Mouse (Mus musculus) cerebellum, adult (tissue): ENCODE data around the gene Snrnp35.
"Not testable (repeated sequence)": the region's sequence is repeated elsewhere in the genome, so short reads cannot be mapped to it uniquely, and the experiment has no call there.

Experiments
- ATAC-seq: cut with Nextera tagmentation; 2 replicates; pipeline ENCODE4 v1.9.2; 2017; ENCODE audit warnings: mild to moderate bottlenecking, moderate library complexity, mixed read lengths; ENCODE audit not compliant: insufficient number of reproducible peaks, low FRiP score, low TSS enrichment

Gene Snrnp35

DNA sequence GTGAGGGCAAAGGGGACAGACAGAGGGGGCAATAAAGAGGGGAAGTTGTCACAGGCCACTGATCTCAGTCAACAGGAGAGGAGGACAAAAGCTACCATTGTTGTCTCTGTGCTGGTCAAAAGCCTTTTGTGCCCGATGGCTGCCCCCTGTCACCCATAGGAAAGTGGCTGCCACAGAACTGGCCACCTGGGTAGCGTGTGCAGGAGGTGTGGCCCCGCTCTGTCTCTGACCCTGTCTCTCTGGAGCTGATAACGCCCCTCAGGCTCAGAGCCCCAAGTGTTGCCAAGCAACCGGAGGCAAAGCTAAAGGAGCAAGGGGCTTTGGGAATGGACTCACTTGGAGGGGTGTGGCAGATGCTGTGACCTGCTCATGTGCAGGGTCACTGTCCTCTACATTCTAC, 16.1 kb downstream of the Snrnp35 start:
- ATAC-seq, result no peak

DNA sequence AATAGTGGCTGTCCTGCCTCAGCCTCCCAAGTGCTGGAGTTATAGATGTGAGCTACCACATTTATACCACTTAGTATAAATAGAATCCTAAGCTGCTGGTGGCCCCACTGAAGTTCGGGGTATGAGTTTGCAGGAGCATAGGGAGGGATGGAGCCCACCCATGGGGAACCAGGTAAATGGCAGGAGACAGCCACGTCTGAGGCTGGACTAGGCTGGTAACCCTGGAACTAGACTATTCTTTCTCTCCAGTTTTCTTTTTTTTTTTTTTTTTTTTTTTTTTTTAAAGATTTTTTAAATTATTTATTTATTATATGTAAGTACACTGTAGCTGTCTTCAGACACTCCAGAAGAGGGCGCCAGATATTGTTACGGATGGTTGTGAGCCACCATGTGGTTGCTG, 17.1 kb downstream of the Snrnp35 start:
- ATAC-seq, result not testable (repeated sequence)

DNA sequence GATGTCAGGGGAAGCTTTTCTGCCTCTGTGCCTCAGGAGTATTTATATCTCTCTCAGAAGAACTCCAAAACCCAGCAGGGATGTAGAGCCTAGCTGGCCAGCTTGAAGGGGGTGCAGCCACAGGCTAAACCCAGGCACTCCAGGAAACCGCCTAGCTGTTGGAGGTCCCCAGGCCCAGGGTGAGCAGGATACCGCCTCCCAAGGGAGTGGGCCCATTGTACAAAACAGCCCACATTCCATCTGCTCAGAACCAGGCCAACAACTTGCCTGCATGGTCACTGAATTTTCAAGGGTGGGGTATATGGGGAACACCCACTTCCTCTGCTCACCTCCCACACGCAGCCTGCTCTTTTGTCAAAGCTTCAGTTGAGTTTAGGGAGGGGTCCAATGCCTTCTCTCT, 17.6 kb downstream of the Snrnp35 start:
- no peak for ATAC-seq

DNA sequence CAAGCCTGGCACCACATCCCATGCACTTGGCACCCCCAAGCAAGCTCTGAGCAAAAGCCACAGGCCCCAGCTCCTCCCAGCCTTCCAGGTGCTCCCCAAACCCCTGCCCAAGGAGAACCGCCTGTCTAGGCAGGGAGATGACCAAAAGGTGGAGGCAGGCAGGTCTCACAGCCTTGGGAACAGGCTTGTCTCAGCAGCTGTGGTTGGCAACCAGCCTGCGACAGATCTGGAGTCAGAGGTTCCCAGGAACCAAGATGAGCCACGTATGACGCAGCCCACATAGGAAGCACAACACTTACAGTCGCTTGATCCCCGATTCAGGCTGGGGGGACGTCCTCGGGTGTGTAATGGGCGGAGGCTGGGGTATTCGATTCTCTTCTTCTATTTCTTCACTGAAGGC, 18.6 kb downstream of the Snrnp35 start:
- no peak for ATAC-seq

DNA sequence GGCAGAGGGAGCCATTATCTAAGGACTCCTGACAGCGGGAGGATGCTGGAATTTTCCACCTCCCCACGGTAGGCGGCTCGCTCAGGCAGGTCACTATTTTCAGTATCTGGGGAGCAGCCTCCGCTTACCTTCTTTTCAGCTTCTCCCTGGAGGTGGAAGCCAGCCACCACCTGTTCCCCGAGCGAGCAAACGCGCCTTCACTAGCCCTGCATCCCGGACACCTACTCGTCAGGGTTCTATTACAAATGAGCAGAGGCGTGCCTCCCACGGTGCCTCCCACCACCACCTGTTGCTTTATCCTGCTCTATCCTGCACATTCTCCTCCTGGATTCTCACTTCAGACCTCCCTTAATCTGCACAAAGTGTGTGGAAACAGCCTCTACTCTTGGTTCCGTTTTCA, 20.8 kb downstream of the Snrnp35 start:
- no peak for ATAC-seq

DNA sequence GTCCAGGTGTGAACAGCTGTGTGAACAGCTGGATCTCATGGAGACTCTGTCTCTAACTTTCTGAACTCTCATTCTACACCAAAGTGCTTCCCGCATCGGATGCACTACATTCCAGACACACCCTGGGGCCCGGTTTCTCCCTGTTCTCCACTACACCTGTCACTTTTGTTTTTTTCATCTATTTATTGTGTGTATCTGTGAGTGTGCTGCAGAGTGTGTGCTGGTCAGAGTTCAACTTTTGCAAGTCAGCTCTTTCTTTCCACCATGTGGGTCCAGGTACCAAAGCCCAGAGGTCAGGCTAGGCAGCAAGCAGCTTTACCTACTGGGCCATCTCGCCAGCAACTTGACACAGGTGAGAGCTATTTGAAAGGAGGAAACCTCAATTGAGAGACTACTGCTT, 22.3 kb downstream of the Snrnp35 start:
- ATAC-seq, result no peak

DNA sequence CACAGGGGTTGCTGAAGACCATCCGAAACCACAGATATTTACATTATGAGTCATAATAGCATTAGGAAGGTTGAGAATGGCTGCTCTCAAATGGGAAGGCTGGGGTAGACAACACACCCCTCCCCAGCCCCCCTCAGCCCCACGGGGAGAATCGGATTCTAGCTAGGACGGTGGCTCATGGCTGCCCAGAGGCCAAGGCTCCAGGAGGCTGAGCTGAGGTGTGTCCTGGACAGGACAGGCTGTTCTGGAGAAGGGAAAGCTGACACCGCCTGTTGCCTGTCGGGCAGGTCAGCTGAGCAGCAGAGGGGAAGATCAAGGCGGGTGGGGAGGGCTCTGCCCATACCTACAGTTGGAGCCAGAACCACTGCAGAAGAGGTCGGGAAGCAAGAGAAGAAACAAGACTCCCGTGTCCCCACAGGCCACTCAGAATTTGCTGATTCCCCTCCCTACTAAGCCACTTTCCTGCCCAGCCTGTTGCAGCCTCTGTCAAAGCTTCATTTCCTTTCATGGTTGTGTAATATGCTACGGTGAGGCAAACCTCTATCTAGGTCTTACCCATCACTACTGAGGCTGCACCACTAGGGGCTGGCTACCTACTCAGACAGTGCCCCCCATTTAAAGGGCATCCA, 23.9 kb downstream of the Snrnp35 start:
- ATAC-seq, result no peak

DNA sequence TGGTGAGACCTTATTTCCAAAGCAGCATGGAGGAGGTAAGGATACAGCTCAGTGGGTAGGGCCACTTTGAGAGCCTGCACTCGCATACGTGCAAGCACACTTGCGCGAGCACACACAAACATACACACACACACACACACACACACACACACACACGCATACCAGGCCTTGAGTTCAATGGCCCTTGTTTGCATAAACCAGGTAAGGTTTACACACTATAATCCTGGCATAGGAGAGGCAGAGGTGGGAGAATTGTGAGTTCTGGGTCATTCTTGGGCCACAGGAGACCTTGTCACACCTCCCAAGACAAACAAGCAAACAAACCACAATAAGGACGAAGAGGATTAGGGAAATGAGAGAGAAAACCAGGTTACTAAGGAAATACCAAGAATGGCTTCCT, 26.3 kb downstream of the Snrnp35 start:
- no peak for ATAC-seq

DNA sequence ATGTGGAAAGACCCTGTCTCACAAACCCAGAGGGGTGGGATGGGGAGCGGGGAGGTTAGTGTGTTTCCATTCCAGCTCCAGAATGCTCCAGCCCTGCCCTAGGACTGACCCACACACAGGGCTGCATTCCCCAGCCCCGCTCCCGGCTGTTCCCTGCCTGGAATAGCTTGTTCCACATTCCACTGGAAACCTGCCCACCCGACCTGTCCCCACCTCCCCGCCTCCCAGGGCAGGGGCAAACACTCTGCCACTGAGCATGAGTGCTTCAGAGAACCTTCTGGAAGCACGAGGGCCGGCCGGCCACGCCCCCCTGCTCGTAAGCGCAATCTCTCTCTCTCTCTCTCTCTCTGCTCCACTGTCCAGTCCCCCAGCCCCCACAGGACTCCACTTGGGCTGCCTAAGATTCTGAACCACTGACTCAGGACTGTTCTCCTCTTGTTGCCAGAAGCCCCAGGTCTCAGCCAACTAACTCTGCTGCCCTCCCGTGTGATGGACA, 26.9 kb downstream of the Snrnp35 start:
- no peak for ATAC-seq

DNA sequence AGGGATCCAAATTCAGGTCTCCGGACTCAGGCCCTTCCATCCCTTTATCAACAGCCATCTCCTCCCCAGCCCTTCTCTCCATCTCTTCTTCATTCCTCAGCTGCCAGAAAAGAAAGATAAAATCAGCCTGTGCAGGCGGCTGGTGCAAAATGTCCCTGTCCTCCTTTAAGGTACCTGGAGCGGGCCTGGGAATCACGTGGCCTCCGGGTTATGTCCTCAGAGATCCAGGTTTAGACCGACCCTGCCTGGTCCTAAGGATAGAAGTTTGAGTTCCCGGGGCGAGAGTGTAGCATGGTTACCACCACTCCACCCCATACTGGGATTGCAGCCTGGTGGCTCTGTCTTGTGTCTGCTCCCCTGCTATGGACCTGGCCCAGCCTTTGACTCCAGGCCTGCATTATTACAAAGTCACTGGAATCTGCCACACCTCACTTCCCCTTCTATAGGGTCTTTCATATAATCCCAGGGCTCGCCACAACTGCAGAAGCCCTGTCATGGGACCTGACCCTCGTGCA, 27.7 kb downstream of the Snrnp35 start:
- ATAC-seq, result no peak

DNA sequence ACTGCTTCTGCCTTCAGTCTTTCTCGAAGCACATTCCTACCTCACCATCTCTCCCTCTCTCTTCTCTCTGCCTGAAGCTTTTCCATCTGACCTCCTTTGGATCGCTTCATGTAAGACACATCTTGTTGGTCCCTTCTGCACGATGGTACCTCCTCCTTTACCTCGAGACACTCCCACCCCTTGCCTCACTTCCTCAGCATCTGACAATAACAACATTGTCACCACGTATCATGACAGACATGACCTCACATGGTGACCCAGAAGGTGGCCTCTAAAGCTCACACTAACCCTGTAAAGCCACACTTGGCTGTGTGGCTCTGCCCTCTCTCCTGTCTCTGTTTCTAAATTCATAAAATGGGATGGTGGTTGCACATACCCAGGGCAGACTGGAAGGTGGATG, 32.9 kb downstream of the Snrnp35 start:
- no peak for ATAC-seq

DNA sequence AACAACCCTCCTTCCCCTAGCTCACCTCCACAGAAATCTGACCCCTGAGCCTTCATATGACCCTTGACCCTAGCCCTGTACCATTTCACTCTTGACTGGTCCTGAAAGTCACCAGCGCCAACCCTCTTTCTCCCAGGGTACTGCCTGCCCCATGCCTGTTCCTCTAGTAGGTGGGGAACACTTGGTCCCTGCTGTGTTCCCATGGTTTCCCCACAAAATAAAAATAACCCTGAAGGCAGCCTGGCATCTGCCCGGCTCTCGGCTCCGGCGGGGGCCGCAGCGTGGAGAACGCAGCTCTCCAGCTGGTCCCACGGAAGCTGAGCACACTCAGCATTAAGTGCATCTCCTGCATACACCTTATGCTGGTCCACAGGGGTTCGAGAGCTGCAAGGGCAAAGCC, 35.7 kb downstream of the Snrnp35 start:
- no peak for ATAC-seq

DNA sequence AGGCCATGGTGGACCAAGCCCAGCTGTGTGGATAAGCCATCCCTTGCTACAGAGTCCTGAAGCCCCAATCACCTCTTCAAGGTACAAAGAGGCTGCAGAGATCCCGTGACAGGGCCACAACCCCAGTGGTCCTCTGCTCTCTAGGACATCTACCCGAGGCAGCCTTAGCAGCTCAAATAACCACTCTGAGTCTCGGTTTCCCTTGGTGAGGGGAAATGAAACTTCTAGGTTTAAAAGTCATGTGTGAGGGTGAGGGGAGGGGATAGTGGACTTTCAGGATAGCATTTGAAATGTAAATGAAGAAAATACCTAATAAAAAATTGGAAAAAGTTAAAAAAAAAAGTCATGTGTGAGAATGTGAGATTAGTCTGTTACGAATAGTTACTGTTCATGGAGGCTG, 38.7 kb downstream of the Snrnp35 start:
- no peak for ATAC-seq

DNA sequence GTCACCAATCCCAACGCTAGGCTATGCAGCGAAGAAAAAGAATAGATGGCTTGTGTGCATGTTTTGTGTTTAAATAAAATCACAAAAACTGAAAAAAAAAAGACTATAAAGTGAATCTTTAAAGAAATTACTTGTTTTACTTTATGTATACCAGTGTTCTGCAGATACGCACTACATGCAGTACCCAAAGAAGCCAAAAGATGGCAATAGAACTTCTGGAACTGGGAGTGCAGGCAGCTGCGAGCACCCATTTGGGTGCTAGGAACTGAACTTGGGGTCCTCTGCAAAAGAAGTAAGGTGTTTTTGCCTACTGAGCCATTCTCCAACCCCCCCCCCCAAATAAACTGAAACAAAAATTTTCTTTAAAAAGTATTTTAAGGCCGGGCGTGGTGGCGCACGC, 40.1 kb downstream of the Snrnp35 start:
- ATAC-seq, result no peak

DNA sequence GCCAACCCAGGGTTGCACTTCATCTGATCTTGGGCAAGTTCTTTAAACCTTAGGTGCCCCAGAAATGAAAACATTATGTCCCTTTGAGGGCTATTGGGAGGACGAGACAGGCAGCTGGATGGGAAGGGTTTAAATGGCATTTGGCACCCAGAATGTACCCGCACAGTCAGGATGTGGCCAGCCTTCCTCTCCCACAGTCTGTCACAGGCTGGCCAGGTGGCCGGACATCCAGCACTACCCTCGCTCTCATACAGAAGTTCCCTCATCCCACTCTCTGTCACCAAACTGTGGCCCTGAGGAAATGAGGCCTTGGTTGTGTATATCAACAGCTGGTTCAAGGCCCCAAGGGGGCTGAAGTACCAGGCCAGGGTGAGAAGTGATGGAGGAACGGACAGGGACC, 42.0 kb downstream of the Snrnp35 start:
- no peak for ATAC-seq

DNA sequence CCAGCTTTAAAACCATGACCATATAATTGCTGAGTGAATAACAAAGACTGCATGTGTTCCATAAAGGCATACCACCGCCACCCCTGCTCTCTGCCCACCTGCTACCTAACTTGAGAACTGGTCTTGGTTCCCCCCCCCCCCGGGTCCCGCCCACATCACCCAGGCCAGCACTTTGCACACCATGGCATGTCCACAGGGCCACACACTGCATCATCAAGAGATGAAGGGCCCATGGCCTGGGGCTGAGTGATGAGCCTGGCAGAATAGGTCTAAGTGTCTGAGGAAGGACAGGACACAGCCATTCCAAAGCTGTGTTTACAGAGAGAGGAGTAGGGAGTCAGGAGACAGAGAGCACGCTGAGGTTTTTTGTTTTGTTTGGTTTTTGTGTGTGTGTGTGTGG, 45.4 kb downstream of the Snrnp35 start:
- no peak for ATAC-seq

DNA sequence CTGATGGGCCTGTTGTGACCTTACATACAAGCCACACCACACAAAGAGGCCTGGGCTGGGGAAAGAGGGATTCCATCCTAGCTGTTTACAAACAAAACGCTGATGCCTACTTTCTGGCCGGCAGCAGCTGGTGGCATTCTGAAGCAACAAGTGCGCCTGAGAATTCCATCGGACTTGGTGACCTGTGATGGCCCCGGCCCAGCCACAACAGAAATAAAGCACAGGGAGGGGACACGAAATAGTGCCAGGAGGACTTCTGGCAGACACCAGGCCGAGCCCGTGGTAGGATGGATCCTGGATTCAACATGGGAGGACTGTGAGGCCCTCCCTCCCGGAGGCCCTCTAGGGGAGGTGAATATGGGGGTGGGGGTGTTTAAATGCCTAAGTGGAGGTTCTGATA, 45.9 kb downstream of the Snrnp35 start:
- ATAC-seq, result no peak

DNA sequence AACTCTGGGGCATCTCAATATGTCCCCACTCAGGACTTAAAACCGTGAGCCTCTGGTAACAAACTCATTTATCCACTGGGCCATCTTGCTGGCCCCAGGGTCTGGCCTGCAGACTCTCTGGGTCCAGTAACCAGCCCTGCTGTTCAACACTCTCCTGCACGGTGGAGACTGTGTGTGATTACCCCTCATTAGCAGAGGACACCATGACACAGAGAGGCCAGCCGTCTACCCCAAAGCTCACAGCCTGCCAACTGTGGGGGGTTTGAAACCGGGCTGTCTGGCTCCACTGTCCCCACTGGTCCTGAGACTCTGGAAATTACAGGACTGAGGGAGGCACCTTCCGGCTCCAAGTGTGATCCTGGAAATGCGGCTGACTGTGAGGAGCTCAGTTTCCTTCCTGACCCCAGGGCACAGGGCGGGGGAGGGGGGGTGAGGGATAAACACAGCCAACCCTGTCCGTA, 46.3 kb downstream of the Snrnp35 start:
- ATAC-seq, result no peak

DNA sequence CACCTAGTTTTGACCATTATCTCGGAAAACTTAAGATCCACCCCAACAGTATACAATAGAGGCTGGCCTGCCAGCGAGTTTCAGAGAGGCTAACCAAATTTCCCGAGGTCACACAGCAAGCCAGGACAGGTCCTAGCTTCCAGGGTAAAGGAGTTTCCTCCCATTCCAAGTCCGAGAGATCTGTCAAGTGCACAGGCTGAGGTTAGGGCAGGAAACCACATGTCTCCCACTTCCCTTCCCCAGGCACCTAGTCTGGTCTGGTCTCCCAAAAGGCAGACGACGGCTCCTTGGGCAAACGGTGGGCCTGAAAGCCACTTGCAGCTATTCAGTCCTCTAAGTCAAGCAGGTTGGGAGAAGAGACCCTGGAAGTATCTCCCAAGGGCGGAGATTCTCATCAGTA, 46.8 kb downstream of the Snrnp35 start:
- ATAC-seq, result no peak

DNA sequence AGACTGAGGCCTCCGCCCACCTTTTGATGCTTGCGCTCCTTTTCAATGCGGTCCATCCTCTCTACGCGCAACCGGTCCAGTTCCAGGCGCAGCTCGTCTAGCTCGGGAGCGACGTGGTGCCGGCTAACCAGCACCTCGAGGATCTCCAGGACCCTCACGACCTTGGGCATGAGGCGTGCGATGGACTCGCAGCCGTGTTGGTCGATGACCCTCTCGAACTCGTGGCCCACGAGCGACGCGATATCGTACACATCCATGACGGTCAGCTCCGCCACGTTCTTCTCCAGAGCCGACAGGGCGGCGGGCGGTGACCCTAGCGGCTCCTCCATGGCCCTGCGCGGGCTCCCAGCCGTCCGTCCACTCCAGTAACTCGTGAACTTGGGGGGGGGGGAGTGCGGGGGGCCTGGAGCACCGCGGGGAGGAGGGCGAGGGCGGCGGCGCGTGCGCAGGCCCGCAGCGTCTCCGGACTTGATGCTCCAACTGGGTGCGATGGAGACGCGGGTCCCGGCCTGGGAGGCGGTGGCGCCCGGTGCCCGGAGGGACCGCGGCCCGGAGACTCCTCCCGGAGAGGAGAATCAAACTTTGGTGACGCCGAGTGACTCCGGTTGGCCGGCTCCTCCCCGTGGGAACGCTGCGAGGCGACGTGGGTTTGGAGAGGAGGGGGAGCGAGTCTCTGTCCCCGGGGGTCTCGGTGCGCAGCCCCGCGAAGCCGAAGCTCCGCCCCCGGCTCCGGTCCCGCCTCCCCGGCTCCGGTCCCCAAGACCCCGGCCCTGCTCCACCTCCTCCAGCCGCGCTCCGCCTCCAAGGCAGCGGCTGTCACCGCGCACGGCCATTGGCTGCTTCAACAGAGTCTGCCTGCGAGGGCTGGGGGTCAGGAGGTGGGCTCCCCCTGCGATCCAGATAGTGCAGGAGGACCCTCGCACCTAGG, 48.0 kb downstream of the Snrnp35 start, which contains the start of gene Rilpl1:
Rilpl1 (minus strand) TSS at position 737 of the 928 bp plus-strand sequence.
- ATAC-seq, result peak; percentile 56; the same call in 1 of the 2 replicates

DNA sequence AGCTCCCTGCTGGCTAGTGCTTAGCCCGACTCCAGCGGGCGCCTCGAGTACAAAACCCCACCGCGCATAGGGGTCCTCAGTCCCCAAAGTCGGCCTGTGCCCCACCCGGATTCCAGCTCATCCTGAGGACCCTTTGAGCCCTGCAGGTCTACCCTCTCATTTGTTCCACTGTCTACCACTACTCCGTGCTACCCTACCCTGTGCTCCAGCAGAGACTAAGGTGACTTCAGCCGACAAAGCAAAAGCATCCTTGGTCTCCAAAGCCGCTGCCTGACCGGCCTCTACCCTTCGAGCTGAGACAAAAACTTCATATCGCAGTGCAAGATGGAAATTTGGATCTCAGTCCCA, 48.6 kb downstream of the Snrnp35 start:
- 0 out of 2 replicates have a peak, but pooled peaks have one; percentile 31 for ATAC-seq
